Mouse (Mus musculus) retina, adult 2 months (tissue): ENCODE measurements around the gene Gm42517.

Experiments used
- DNase-seq: peaks from one replicate; pipeline ENCODE4 v3.0.0-alpha.2; 2012; ENCODE audit warnings: low read depth, low spot score

The Gm42517 gene

DNA sequence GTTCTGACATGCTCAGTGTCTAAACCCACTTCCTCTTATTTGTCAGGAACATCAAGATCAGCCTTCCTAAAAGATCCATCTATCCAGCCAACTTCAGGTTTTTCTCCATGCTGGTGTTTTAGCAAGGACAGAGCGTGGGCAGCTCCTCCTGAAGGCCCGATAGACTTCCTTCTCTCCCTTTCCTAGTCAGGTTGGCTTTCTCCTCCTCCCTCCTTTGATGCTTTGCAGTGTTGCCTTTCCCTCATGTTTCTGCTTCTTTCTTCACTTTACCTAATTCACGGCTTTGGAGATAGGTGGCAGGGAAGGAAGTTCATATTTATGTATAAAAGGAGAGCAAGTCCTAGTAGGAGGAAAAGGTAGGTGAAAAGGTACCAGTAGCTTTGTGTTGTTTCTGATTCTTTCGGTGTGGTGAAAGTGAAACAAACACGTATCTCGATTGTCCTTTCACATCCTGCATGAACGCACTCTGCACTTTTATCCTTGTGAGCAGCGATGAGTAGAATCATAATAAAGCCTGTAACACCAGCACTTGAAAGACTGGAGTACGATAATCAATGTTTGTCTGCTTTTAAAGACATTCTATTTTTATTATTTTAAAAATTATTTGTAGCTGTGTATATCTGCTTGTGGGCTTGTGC, 18.1 kb downstream of the Gm42517 start:
- no peak for DNase-seq

DNA sequence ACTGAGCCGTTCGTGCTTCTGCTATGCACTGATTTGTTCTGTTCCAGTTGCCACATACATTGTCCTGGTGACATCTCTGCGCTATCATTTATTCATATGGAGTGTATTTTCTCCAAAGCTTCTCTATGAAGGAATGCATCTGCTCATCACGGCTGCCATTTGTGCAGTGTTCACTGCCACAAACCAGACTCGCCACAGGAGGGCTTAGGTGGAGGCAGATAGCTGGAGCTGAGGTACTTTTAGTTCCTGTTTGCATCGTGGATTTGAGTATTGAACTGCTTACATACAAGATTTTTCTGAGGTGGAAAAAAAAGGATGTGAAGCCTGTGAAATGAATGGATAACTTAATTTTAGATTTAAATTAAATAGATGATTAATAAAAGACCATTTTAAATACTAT, 19.9 kb downstream of the Gm42517 start:
- DNase-seq = no peak

GRCm38 (mm10) chr5:108345313-108346071, 22.2 kb downstream of the Gm42517 start:
- no peak for DNase-seq

DNA sequence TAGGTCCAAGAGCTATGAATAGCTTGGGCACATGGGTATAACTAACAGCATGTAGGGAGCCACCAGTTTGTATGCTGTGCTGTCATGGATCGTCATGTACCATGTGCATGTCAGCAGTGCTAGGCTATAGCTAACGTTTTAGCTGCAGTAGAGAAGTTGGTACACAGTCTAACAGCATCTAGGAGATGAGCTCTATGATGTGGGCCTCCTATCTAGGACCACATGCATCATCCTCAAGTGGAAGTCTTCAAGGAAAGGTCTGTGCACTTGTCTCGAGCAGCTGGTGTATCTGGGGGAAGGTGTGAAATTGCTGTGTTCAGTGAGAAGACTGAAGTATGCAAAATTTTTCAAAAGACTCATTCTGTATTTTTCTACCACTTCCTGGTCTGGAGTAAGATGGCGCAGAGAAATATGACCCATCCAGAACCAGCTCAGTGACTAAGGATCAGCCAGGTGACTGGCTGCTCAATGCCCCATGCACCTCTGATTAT, 24.0 kb downstream of the Gm42517 start:
- DNase-seq = no peak

- no peak for DNase-seq
Observed at GRCm38 (mm10) chr5:108338049-108338448, 29.7 kb downstream of the Gm42517 start.

DNA sequence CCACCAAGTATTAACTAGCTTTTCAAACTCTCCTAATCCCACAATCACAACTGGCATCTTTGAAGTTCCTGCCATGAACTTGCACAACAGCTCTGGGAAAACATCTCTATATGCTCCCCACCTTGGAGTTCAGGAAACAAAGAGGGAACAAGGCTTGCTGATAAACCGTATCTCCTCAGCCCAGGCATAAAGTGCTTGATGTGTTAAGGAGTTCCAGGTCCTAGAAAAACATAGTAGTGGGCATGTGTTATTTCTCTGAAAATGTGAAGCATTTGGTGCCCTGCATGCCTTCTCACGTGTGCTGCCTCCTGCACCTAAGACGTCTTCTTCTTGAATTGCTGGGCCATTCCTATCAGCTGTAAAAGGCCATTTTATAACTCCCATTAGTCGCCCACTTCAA, 30.3 kb downstream of the Gm42517 start:
- no peak for DNase-seq

- no peak for DNase-seq
Observed at GRCm38 (mm10) chr5:108331051-108331450, 36.7 kb downstream of the Gm42517 start.
